Mouse (Mus musculus): ENCODE measurements around the gene Mybl2.

Gene Mybl2

GRCm38 (mm10) chr2:163111413-163112201, 57.1 kb downstream of the Mybl2 start:
- CTCF ChIA-PET: no interaction called here

GRCm38 (mm10) chr2:163120626-163121352, 66.3 kb downstream of the Mybl2 start:
- CTCF ChIA-PET: interaction anchor here (0.7 kb wide), 1 partner anchor 26 kb away, joined by 3 read pairs; no protein-coding TSS in a partner anchor

GRCm38 (mm10) chr2:163121353-163121660, 66.8 kb downstream of the Mybl2 start:
- CTCF ChIA-PET: no interaction called here

DNA sequence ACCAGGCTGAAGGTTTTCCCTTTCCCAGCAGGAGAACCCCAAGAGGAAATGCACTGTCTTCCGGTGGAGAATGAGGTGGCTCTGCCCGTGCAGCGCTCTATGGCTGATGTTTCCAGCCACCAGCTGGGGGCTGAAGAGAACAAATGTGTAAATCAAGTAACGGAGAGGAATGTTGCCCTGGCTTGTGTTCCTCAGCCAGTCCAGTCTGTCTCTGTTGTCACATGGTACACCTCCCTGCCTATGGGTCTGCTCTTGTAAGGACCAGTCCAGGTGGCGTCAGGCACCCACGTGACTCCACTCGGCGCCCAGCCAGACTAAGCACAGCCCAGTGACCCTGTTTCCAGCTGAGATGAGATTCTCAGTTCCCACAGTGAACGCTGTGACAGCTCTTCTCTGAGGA, 67.8 kb downstream of the Mybl2 start:
- CTCF ChIA-PET: no interaction called here

- CTCF ChIA-PET: no interaction called here
Measured at GRCm38 (mm10) chr2:163123496-163123895, 69.0 kb downstream of the Mybl2 start.

- CTCF ChIA-PET: no interaction called here
Measured at GRCm38 (mm10) chr2:163130837-163131236, 76.3 kb downstream of the Mybl2 start.

DNA sequence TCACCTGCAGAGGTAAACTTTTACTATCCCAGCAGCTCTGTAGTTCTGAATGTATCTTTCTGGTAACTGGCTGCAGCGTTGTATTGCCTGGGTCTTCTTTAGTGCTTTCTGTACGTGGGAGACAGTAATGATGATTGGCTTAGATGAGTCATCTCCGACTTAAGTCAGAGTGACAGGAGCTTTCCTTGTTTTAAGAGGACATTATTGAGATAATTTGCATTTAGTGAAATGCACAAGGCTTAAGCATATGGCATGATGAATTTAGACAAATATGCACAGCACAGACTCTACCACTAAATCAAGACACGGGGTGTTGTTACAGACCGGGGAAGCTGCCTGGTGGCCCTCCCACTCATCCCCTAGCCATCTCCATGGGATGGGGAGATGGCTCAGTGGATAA, 77.8 kb downstream of the Mybl2 start:
- CTCF ChIA-PET: no interaction called here

Data from spleen, embryonic (tissue).